9 mouse cellular contexts compared by ENCODE assay signal in genomic region chr17:12131581-12131980, GRCm38 (mm10). TPM values are rescaled to one million over a fixed set of nuclear protein-coding genes. Genes with fewer than 3 reads are reported as not detected.
DNase-seq lines count a peak whose midpoint lies in the region.
"Had no signal": no experiment of that assay in that cellular context is flagged by ENCODE, and none has a peak within 500 bp of the region (broad histone marks: within the 10 kb centered on the region; RNA-seq: fewer than 3 reads in every experiment).

No protein-coding gene starts in this region.

- peak; percentile 24 for DNase-seq in adrenal gland, adult 8-10 months
- DNase-seq in adrenal gland, postnatal 4 days (ENCODE audit: low spot score in 2 of 2) = no peak
- DNase-seq in cerebellum, adult 9-10 months = peak; percentile 56
- no peak for DNase-seq in cerebellum, postnatal 4 days (ENCODE audit: low spot score in 2 of 2)
- DNase-seq in adrenal gland, postnatal 10 days = peak; percentile 15
- DNase-seq in cerebellum, postnatal 25 days = peak; percentile 35 to 45
- no peak for DNase-seq in frontal cortex, postnatal 14 days (ENCODE audit: low spot score in 2 of 2)
- DNase-seq: gastrocnemius, postnatal 14 days; heart, adult 2 months had no signal

RNA-seq across cellular contexts. Expression of gene Agpat4, which starts 13.1 kb away (rescaled TPM):
- 100 to 1,000 TPM in 2 of 4 experiments, 10 to 100 TPM in 2; 40.1 to 106 (median 76.9) TPM for total RNA-seq in adrenal gland, adult 8-10 months (2022)
- total RNA-seq in adrenal gland, postnatal 4 days (2021) = 10 to 100 TPM; 26.0 to 26.4 TPM
- 10 to 100 TPM; 19.9 to 21.0 TPM for total RNA-seq in adrenal gland, postnatal 10 days (2021)

Comparison
In these comparisons a context has a peak if more than half of its experiments do, and no peak if none do; other contexts are left out.
1. DNase-seq: peak in adrenal gland, adult 8-10 months (single experiment), cerebellum, adult 9-10 months (single experiment), adrenal gland, postnatal 10 days (single experiment) and cerebellum, postnatal 25 days (2 of 2); none in adrenal gland, postnatal 4 days (0 of 2), cerebellum, postnatal 4 days (0 of 2) and frontal cortex, postnatal 14 days (0 of 2).